Mouse (Mus musculus): ENCODE measurements around the gene Vps45.
"Not testable (repeated sequence)": the region's sequence is repeated elsewhere in the genome, so short reads cannot be mapped to it uniquely, and the experiment has no call there.

The Vps45 gene

GRCm38 (mm10) chr3:95965518-95966451 lies 92.5 kb downstream of the Vps45 start:
- DNase-seq, result peak; percentile 59

DNA sequence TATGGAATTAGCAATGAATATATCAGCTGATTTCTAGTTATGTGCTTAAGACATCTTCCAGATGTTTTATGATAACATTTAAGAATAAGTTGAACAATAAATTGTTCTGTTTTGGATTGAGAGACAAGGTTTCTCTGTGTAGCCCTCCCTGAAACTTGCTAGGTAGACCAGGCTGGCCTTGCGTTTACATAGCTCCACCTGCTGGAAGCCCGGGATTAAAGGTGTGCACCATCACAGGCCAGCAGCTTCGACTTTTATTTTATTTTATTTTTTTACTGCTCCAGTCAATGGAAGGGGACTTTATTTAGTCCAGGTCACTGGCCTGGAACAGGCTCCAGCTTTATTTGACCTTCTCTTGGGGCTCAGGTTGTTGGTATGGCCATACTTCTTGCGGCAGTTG lies 94.6 kb downstream of the Vps45 start:
- DNase-seq, result peak; percentile 83

DNA sequence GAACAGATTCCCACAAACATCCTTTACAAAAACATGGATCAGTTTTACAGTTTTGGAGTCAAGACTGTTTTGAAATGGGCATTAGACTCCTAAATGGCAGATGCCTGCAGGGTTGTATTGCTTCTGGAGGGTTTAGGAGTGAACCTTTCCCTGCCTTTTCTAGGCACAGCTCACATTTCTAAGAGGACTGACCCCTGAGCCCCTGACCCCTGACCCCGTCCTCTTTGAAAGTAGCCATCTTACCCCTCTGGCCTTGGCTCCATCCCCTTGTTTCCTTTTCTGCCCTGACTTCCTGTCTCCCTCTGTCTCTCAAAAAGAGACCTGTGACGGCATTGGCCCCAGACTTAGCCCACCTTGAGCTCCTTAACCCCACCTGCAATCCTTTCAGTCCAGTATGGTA lies 95.0 kb downstream of the Vps45 start:
- DNase-seq, result no peak

GRCm38 (mm10) chr3:95962182-95962581 lies 96.1 kb downstream of the Vps45 start:
- DNase-seq, result not testable (repeated sequence)

GRCm38 (mm10) chr3:95959807-95960206 lies 98.5 kb downstream of the Vps45 start:
- DNase-seq, result no peak

DNA sequence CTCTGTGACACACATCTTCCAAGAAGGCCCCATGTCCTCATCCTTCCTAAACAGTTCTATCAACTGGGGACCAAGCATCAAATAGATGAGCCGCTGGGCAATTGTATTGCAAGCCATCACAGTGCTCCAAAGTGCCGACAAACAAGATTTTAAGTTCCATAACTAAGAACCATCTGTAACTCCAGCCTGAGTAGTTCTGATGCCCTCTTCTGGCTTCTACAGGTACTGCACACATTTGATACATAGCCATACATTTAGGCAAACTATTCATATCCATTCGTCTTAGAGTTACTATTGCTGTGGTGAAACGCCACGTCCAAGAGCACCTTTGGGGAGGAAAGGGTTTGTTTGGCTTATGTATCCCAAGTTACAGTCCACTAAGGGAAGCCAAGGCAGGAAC lies 99.2 kb downstream of the Vps45 start:
- peak; percentile 61 for DNase-seq

DNA sequence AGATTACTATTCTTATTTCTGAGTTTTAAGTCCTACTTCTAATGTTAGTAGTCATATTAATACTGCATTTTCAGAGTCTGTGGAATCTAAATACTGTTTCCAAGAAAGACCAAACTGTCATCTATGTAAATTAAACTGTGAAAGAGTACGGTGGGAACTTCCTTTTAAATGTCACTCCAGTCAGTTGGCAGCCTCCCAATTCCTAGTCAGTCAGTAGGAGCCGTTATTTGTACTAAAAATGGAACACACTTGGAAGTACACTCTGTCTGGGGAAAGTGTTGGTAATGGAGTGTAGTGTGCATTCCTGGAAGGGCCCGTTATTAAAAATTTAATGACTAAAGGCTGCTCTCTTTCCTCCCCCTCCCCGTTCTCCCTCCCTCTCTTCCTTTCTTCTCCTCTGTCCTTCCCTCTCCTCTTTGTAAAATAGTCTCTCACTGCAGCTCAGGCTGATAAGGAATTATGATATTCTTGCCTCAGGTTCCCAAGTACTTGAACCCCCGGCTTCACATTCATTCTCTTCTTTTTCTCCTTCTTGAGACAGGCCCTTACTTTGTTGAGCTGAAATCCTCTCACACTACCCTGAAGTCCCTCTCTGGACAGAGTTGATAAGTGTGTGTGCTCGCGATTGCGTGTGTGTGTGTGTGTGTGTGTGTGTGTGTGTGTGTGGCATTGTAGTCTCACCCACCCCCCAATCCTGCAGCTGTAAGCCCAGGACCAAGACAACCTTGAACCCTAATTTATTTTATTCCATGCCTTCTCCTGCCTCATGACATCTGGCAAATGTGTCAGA lies 100.7 kb downstream of the Vps45 start:
- no peak for DNase-seq

DNA sequence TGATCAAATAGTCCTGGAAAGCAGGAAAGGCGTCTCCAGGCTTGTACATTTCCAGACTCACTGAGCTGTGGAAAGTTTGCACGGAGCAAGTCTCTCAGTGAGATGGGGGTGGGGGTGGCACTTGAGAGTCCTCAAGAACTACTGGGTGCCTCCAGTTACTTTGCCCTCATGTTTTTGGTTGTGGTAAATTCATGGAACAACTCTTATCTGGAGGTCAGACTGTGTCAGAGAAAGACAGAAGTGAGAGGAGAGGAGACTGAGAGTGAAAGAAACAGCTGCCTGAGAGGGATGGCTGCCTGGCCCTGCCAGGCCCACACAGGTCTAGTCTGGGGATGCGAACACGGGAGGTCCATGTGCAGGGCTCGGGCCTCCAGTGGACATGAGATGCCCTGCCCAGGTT lies 102.9 kb downstream of the Vps45 start:
- DNase-seq, result no peak

DNA sequence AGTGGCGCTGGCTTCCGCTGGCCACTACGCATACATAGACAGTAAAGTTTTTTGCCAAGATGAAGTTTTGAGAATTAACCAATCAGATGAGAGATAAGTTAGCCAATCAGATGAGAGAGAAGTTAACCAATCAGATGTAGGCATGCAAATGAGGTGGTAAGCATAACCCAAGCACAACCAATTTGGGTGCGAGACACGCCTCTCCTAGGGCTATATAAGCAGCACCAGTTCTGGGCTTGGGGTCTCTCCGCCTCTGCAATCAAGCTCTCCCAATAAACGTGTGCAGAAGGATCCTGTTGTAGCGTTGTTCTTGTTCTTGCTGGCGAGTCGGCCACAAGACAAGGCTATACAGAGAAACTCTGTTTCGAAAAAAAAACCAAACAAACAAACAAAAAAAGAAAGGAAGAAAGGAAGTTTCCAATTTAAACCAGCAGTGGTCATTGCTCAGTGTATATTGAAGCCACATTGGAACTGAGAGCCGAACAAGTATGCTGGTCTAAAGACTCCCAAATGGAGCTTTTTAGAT lies 103.6 kb downstream of the Vps45 start:
- not testable (repeated sequence) for DNase-seq

- no peak for DNase-seq
Observed at GRCm38 (mm10) chr3:95953522-95953921, 104.7 kb downstream of the Vps45 start.

- no peak for DNase-seq
Observed at GRCm38 (mm10) chr3:95953023-95953422, 105.2 kb downstream of the Vps45 start.

GRCm38 (mm10) chr3:95951566-95951965 lies 106.7 kb downstream of the Vps45 start:
- DNase-seq, result not testable (repeated sequence)

- peak; percentile 91 for DNase-seq
Observed at GRCm38 (mm10) chr3:95950763-95951551, 107.3 kb downstream of the Vps45 start.

Data from thymus, postnatal 4 days (tissue).